Mouse (Mus musculus) monocyte, adult 2 months (primary cell): ENCODE data around the gene Ager.

Experiments used
- DNase-seq, 2 experiments: peaks; one replicate each; pipeline ENCODE4 v3.0.0; 2022; ENCODE audit warnings: low spot score in 2 of 2, low read depth in 1 of 2

Ager gene

GRCm38 (mm10) chr17:34583819-34584218 lies 13.8 kb upstream of the Ager start:
- DNase-seq, result no peak

- DNase-seq, result no peak
These were observed 12.5 kb upstream of the Ager start for GRCm38 (mm10) chr17:34585121-34585520.

DNA sequence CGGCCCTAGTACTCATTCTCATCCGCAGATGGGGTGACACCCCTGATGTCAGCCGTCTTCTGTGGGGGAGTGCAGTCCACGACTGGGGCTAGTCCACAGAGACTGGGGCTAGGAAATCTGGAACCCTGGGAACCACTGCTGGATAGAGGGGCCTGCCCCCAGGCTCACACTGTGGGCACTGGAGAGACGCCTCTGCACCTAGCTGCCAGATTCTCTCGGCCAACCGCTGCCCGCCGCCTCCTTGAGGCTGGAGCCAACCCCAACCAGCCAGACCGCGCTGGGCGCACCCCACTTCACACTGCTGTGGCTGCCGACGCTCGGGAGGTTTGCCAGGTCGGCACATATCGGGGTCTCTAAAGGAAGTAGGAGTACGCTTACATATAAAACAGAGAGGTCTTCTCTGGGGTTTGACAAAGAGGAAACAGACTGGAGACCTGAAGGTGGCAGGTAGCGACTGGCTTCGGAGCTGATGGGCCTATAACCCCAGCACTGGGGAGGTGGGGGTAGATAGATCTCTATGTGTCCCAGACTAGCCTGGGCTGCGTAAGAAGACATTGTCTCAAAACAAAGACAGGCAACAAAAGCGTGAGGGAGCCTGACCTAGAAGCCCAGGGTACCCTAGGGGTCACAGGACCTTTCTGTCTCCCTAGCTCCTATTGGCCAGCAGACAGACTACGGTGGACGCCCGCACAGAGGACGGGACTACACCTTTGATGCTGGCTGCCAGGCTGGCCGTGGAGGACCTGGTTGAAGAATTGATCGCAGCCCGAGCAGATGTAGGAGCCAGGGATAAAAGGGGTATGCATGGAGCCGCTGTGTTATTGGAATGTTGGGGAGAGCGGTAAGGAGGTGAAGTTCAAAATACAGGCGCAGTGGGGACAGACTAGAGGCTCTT lies 11.5 kb upstream of the Ager start:
- DNase-seq, result no peak

DNA sequence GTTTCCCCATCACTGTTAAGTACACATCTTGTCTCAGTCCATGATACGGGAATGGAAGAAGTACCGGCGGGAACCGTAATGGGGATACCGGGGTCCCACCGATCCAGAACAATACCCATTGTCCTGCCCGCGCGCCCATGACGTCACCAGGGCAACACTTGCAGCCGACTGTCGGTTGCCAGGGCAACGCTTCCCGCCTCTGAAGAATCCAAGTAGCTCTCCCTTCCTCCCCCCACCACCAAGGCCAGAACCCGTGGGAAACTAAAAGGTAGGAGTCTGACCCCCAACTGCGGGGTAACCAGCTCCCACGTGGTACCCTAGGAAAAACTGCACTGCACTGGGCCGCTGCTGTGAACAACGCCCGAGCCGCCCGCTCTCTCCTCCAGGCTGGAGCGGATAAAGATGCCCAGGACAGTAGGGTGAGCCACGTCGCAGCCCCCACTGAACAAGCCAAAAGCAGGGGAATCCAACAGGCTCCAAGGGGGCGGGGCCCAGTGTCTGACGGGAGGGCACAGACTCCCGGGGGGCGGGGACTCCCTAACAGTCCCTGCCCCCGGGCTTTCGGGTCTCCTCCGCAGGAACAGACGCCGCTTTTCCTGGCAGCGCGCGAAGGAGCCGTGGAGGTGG lies 10.8 kb upstream of the Ager start:
- DNase-seq, result peak in 1 of 2 experiments; percentile 48

DNA sequence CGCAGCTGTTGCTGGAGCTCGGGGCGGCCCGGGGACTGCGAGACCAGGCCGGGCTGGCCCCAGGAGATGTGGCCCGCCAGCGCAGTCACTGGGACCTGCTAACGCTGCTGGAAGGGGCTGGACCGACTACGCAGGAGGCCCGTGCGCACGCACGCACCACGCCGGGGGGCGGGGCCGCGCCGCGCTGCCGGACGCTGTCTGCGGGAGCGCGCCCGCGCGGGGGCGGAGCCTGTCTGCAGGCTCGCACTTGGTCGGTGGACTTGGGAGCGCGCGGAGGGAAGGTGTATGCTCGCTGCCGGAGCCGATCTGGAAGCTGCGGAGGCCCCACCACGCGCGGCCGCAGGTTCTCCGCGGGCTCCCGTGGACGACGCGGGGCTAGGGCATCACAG lies 10.2 kb upstream of the Ager start:
- peak; percentile 87 to 94 for DNase-seq

- DNase-seq, result no peak
These were observed 9.8 kb upstream of the Ager start for GRCm38 (mm10) chr17:34587814-34588213.

- no peak for DNase-seq
These were observed 8.9 kb upstream of the Ager start for GRCm38 (mm10) chr17:34588767-34589166.

DNA sequence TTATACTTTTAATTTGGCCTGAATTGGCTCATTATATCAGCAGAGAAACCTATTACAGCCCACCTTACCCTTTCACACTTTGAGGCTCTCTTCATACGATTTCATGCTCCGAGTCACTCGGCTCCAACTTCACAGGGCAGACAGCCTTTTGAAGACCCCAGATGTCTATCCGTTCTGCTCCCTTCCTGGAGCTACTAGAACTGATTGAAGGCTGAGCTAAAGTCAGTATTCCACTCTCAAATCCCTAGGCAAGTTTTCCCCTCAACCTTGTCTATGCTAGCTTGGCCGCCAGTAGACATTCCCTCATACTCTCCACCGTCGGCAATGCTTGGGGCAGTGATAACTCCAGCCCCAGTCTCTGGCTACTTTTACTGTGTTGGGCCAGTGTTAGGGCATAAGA lies 8.5 kb upstream of the Ager start:
- no peak for DNase-seq

DNA sequence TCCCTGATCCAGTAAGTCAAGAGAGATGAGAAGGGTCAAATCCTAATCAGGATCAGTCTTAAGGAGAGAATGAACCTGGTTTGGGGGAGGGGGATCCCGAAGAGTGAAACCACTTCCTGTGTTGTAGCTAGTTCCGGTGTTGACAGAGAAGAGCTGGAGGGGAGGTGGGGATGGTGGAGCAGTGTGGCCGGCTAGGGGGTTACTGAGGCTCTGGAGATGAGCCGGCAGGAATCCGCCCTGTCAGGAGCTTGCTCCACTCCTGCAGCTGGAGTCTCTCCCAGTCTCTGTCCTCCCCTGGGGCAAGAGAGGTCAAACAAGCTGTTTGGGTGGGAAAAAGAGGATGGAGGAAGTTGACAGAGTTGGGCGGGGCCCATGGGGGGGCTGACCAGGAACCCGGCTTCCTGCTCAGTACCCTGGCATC lies 8.0 kb upstream of the Ager start, which contains the start of gene Gpsm3:
Gene Gpsm3 (plus strand): TSS at position 126 of the 421 bp plus-strand sequence.
- DNase-seq, result no peak

- DNase-seq, result no peak
These were observed 7.3 kb upstream of the Ager start for GRCm38 (mm10) chr17:34590154-34590987.

GRCm38 (mm10) chr17:34591029-34591993 lies 6.4 kb upstream of the Ager start, which contains the start of gene Pbx2:
TSS of gene Pbx2 (plus strand) at chr17:34591266.
- no peak for DNase-seq

DNA sequence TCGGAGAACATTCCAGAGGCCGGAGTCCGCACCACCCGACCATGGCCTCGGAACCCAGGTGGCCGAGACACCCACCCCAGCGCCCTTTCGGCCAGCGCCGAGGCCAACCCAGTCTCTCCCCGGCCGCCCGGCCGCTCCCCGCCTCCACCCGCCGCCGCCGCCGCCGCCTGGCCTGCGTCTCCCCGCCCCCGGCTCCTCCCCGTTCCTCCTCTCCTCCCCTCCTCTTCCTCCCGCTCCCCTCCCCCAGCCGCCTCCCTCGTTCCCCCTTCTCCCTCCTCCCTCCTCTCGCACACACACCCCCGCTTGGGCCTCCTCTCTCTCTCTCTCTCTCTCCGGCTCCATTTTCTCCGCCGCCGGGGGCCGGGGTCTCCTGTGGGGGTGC lies 5.7 kb upstream of the Ager start:
- no peak for DNase-seq

GRCm38 (mm10) chr17:34592581-34593549 lies 4.8 kb upstream of the Ager start:
- no peak for DNase-seq

DNA sequence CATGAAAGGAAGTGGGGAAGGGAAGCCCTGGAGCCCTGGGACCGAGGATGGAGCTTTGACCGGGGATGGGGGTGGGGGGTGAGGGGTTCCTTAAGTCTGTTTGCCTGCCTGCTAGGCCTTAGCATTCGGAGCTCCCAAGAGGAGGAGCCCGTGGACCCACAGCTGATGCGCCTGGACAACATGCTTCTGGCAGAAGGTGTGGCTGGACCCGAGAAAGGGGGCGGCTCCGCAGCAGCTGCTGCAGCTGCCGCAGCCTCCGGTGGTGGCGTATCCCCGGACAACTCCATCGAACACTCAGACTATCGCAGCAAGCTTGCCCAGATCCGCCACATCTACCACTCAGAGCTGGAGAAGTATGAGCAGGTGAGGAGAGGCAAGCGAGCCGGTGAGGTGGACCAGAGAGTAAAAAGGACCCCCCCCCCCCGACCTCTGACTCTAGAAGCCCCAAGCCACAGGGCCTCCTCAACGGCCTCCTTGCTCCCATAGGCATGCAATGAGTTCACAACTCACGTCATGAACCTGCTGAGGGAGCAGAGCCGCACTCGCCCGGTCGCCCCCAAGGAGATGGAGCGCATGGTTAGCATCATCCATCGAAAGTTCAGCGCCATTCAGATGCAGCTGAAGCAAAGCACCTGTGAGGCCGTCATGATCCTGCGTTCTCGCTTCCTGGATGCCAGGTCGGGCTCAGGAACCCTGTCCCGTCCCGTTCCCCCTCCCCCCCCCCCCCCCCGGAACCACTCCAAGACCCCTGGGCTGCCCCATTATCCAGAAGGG lies 3.7 kb upstream of the Ager start:
- no peak for DNase-seq

DNA sequence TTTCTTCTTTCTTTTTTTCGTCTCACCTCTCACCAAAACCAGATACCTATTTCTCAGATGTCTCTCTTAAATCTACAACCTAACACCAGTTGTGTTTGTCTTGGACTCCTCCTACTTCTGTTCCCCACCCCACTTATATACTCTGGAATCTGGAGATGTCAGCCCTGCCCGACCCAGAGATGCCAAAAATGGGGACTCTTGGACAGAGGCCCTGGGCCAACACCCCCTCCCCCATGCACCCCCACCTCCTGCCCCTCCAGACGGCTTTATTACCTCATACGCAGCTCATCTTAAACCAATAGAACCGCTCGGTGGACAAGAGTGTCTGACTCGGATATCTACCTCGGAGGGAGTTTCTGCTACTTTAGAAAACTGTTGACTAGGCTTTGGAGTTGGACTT lies 1.6 kb upstream of the Ager start:
- no peak for DNase-seq

GRCm38 (mm10) chr17:34599891-34600290 lies 2.2 kb downstream of the Ager start:
- no peak for DNase-seq

DNA sequence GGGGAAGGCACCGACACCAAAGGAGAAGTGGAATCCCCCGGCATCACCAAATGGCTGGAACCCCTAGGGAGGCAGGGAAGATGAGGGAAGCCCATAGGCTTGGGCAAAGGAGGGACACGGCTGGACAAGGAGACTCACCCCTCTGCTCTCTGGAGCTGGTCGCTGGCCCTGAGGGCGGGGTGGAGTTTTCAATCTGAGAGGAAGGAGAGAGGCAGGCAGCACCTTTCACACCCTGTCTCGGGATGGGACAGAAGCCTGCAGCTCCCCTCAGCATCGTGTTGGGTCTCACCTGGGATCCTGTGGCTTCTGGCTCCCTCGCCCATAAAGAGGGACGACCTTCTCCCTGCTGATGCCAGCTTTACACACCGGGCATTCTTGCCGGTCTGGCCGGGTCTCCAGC lies 4.1 kb downstream of the Ager start:
- no peak for DNase-seq

DNA sequence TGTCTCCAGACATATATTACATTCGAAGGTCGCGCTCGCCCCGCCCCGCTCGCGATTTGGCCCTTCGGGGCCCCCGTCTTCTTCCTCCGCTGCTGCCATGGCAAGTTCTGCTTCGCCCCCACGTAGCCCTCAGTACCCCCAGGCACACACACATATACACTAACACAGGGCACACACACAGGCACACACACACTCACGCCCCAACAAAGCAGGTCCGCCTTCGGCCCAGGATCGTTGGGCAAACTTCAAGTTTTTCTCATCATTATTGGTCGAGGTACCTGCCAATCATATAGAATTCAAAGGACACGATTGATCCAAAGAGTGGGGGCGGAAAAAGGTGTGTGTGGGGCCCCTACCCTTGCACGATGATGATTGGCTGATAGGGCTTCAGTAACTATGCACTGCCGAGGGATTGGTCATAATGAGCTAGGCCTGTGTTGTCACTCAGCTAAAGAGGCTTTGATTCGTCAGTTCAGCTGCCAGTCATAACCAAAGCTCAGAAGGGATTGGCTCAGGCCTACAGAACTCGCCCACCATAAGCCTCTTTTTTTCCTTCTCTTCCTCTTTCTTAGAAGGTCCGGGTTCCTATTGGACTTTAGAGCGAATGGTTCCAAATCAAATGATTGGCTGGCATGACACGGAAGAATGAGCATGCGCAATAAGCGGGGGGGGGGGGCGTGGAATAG lies 5.9 kb downstream of the Ager start, which contains the start of gene Rnf5:
Gene Rnf5 (minus strand): TSS at position 316 of the 686 bp plus-strand sequence.
- DNase-seq, result peak; percentile 92 to 96
